Mouse (Mus musculus): ENCODE measurements around the gene Rere. TPM values are rescaled to one million over a fixed set of nuclear protein-coding genes. Genes with fewer than 3 reads are reported as not detected.
"Not testable (repeated sequence)": the region's sequence is repeated elsewhere in the genome, so short reads cannot be mapped to it uniquely, and the experiment has no call there.

Gene Rere
- polyA plus RNA-seq, 1 experiment = 61.3 TPM

- Histone ChIP-seq H3K27ac (ENCODE audit: control insufficient read depth, insufficient read depth, low read depth, low read length, poor library complexity) (no peak overlapping the region), H3K4me3 (replicated peaks; ENCODE audit: control insufficient read depth, low read depth, low read length) (no peak overlapping the region), H3K4me1 (ENCODE audit: control insufficient read depth, insufficient read depth, low read length) (peaks cover 9% of the 10 kb centered on the region)
- WGBS = 70% methylated on average over 5 of the region's 5 CpGs
- TF ChIP-seq POLR2A (IDR thresholded peaks at IDR 0.05; ENCODE audit: borderline replicate concordance, control insufficient read depth, low read depth, low read length) (no peak), CTCF (IDR thresholded peaks at IDR 0.05; ENCODE audit: control insufficient read depth, insufficient read depth, low read length) (no peak)
Observed at GRCm38 (mm10) chr4:150487109-150487508, 205.7 kb downstream of the Rere start.

- TF ChIP-seq POLR2A (IDR thresholded peaks at IDR 0.05; ENCODE audit: borderline replicate concordance, control insufficient read depth, low read depth, low read length) = no peak
- no peak for TF ChIP-seq CTCF (IDR thresholded peaks at IDR 0.05; ENCODE audit: control insufficient read depth, insufficient read depth, low read length)
- Histone ChIP-seq H3K4me1 (ENCODE audit: control insufficient read depth, insufficient read depth, low read length) (peaks cover 9% of the 10 kb centered on the region), H3K4me3 (replicated peaks; ENCODE audit: control insufficient read depth, low read depth, low read length) (peak overlapping the region; percentile 10), H3K27ac (ENCODE audit: control insufficient read depth, insufficient read depth, low read depth, low read length, poor library complexity) (peak overlapping the region; percentile 32; the same call in 1 of the 2 replicates)
- WGBS = 20% methylated on average over 12 of the region's 12 CpGs
Observed at GRCm38 (mm10) chr4:150488096-150488748, 206.8 kb downstream of the Rere start.

DNA sequence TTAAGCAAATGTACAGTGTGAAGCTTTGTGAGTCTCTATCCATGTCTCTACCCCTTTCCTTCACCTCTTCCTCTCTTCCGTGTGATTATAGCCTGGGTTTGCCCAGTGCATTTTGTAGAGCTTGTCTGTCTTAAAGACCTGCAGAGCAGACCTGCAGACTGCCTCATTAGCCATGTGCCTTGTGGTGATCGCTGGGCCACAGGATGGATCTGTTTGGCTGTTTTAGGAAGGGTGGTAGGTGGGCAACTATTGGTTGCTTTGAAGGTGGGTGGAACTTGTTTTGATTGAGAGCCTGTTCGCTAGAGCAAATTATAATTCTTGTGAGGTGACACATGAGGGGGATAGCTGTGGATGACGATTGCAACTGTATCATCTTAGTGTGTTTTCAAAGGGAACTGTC lies 207.3 kb downstream of the Rere start:
- WGBS = 21% methylated on average over 4 of the region's 4 CpGs
- TF ChIP-seq POLR2A (IDR thresholded peaks at IDR 0.05; ENCODE audit: borderline replicate concordance, control insufficient read depth, low read depth, low read length) = no peak
- TF ChIP-seq CTCF (IDR thresholded peaks at IDR 0.05; ENCODE audit: control insufficient read depth, insufficient read depth, low read length) = no peak
- peaks cover 9% of the 10 kb centered on the region for H3K4me1 ChIP-seq (ENCODE audit: control insufficient read depth, insufficient read depth, low read length)
- H3K27ac ChIP-seq (ENCODE audit: control insufficient read depth, insufficient read depth, low read depth, low read length, poor library complexity) = peak overlapping the region; percentile 32; the same call in 1 of the 2 replicates
- H3K4me3 ChIP-seq (replicated peaks; ENCODE audit: control insufficient read depth, low read depth, low read length) = peak overlapping the region; percentile 20

DNA sequence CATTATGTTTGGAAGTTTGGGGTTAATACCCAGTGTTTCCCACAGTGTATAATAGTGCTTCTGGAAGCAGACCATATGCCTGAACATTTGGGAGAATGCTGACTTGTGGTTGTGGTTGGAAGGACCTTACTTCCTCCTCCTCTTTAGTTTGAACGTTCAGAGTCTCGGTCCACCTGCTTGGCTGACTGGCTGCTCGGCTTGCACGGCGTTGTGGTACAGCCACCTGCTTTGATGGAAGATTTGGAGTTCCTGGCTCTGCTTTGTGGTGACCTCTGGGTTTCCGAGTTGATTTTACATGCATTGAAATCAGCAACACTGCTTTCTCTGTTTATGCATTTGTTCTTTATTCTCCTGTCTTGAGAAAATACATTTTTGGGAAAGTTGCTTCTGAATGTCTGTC lies 208.6 kb downstream of the Rere start:
- Histone ChIP-seq H3K27ac (ENCODE audit: control insufficient read depth, insufficient read depth, low read depth, low read length, poor library complexity) (no peak overlapping the region), H3K4me1 (ENCODE audit: control insufficient read depth, insufficient read depth, low read length) (peaks cover 9% of the 10 kb centered on the region), H3K4me3 (replicated peaks; ENCODE audit: control insufficient read depth, low read depth, low read length) (no peak overlapping the region)
- TF ChIP-seq CTCF (IDR thresholded peaks at IDR 0.05; ENCODE audit: control insufficient read depth, insufficient read depth, low read length) (no peak), POLR2A (IDR thresholded peaks at IDR 0.05; ENCODE audit: borderline replicate concordance, control insufficient read depth, low read depth, low read length) (no peak)
- 3% methylated on average over 6 of the region's 6 CpGs for WGBS

DNA sequence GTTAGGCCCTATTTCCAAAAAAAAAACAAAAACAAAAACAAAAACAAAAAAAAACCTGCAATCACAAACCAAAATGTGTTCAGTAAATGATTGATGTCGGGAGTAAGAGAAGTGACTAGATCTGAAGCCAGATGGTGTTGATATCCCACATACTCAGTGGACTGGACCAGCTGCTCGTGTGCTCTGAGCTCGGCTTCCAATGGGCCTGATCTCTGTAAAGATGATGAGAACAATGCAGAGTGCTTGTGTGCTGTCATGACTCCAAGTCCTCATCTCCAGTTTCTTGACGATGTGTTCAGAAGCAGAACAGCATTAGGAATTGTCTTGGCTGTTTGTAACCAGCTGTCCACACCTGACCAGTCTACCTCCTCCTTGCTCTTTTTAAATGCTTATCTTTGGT lies 210.3 kb downstream of the Rere start:
- Histone ChIP-seq H3K27ac (ENCODE audit: control insufficient read depth, insufficient read depth, low read depth, low read length, poor library complexity) (no peak overlapping the region), H3K4me3 (replicated peaks; ENCODE audit: control insufficient read depth, low read depth, low read length) (no peak overlapping the region), H3K4me1 (ENCODE audit: control insufficient read depth, insufficient read depth, low read length) (peaks cover 7% of the 10 kb centered on the region)
- 80% methylated on average over 4 of the region's 4 CpGs for WGBS
- no peak for TF ChIP-seq POLR2A (IDR thresholded peaks at IDR 0.05; ENCODE audit: borderline replicate concordance, control insufficient read depth, low read depth, low read length)
- no peak for TF ChIP-seq CTCF (IDR thresholded peaks at IDR 0.05; ENCODE audit: control insufficient read depth, insufficient read depth, low read length)

- Histone ChIP-seq H3K4me3 (replicated peaks; ENCODE audit: control insufficient read depth, low read depth, low read length) (no peak overlapping the region), H3K4me1 (ENCODE audit: control insufficient read depth, insufficient read depth, low read length) (peaks cover 3% of the 10 kb centered on the region), H3K27ac (ENCODE audit: control insufficient read depth, insufficient read depth, low read depth, low read length, poor library complexity) (no peak overlapping the region)
- 76% methylated on average over 7 of the region's 7 CpGs for WGBS
- TF ChIP-seq CTCF (IDR thresholded peaks at IDR 0.05; ENCODE audit: control insufficient read depth, insufficient read depth, low read length) = no peak
- TF ChIP-seq POLR2A (IDR thresholded peaks at IDR 0.05; ENCODE audit: borderline replicate concordance, control insufficient read depth, low read depth, low read length) = no peak
Observed at GRCm38 (mm10) chr4:150493258-150493937, 212.0 kb downstream of the Rere start.

DNA sequence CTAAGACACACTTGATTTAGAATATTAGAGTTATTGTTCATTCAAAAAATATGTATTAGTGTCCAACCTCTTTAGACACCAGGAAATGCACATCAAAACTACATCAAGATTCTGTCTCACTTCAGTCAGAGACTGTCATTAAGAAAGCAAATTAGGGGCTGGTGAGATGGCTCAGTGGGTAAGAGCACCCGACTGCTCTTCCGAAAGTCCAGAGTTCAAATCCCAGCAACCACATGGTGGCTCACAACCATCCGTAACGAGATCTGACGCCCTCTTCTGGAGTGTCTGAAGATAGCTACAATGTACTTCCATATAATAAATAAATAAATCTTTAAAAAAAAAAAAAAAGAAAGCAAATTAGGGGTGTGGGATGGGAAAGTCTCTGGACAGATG lies 212.5 kb downstream of the Rere start:
- 76% methylated on average over 5 of the region's 5 CpGs for WGBS
- H3K4me3 ChIP-seq (replicated peaks; ENCODE audit: control insufficient read depth, low read depth, low read length); H3K4me1 ChIP-seq (ENCODE audit: control insufficient read depth, insufficient read depth, low read length); H3K27ac ChIP-seq (ENCODE audit: control insufficient read depth, insufficient read depth, low read depth, low read length, poor library complexity): not testable (repeated sequence)

DNA sequence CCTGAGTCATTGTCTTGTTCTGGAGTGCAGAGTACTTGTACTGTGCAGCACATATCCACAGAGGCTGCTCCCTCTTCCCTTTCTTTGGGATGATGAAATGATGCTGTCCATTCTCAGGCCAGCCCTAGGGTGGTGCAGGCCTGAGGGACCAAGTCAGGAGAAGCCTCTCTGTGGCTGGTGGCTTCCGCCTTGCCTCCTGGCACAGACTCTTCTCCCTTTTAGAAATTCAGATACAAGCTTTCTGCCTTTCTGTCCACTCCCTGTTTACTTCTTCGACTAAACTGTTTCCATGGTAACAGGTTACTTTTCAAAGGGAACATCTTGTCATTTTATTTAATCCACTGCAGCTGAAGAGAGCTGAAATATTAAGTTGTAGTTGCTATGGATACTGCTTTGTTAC lies 214.1 kb downstream of the Rere start:
- no peaks in the 10 kb centered on the region for H3K4me1 ChIP-seq (ENCODE audit: control insufficient read depth, insufficient read depth, low read length)
- H3K27ac ChIP-seq (ENCODE audit: control insufficient read depth, insufficient read depth, low read depth, low read length, poor library complexity) = no peak overlapping the region
- H3K4me3 ChIP-seq (replicated peaks; ENCODE audit: control insufficient read depth, low read depth, low read length) = no peak overlapping the region
- TF ChIP-seq CTCF (IDR thresholded peaks at IDR 0.05; ENCODE audit: control insufficient read depth, insufficient read depth, low read length) (no peak), POLR2A (IDR thresholded peaks at IDR 0.05; ENCODE audit: borderline replicate concordance, control insufficient read depth, low read depth, low read length) (no peak)
- WGBS = 68% methylated on average over 2 of the region's 2 CpGs

Measured in bone marrow, adult 2 months (tissue).